Mouse (Mus musculus) granulocyte monocyte progenitor cell, adult 5-6 weeks (primary cell): ENCODE results near the gene Rufy1. TPM values are rescaled to one million over a fixed set of nuclear protein-coding genes. Genes with fewer than 3 reads are reported as not detected.
"Not testable (repeated sequence)": the region's sequence is repeated elsewhere in the genome, so short reads cannot be mapped to it uniquely, and the experiment has no call there.

Experiments used
- ATAC-seq: replicated peaks from 2 replicates; pipeline ENCODE4 v1.8.0; 2016; ENCODE audit warnings: mild to moderate bottlenecking, moderate TSS enrichment, inconsistent platforms; ENCODE audit not compliant: poor library complexity, severe bottlenecking
- total RNA-seq, 2 experiments: library from RNA; stranded (forward) in 1 of 2; stranded (reverse) in 1 of 2; fragments of 200-712, 200-1000 nt in 1 of 2; fragments of >200 nt in 1 of 2; fragmentation: Nextera tagmentation in 1 of 2; gene quantifications; 2 replicates each; pipeline ENCODE4 v1.2.3; 2014 to 2017

Rufy1 gene
- total RNA-seq (2014; fragmentation: Nextera tagmentation) (42.1 and 52.7 TPM in 2 replicates), total RNA-seq (2017) (34.6 and 48.3 TPM in 2 replicates)

GRCm38 (mm10) chr11:50430277-50431133 is at the start of gene Rufy1:
Rufy1 (minus strand) TSS chr11:50431125.
- ATAC-seq: peak; percentile 59

- peak; percentile 62 for ATAC-seq
Measured at GRCm38 (mm10) chr11:50478072-50478471, 47.1 kb upstream of the Rufy1 start.

- no peak; the same call in 1 of the 2 replicates for ATAC-seq
Measured at GRCm38 (mm10) chr11:50477486-50478070, 46.7 kb upstream of the Rufy1 start.

GRCm38 (mm10) chr11:50476971-50477370 is 46.0 kb upstream of the Rufy1 start:
- no peak for ATAC-seq

GRCm38 (mm10) chr11:50473933-50474332 is 43.0 kb upstream of the Rufy1 start:
- ATAC-seq: peak; percentile 62

GRCm38 (mm10) chr11:50472161-50472939 is 41.4 kb upstream of the Rufy1 start:
- no peak for ATAC-seq

GRCm38 (mm10) chr11:50461481-50461880 is 30.6 kb upstream of the Rufy1 start:
- ATAC-seq: no peak

- ATAC-seq: no peak
Measured at GRCm38 (mm10) chr11:50459250-50459649, 28.3 kb upstream of the Rufy1 start.

GRCm38 (mm10) chr11:50457111-50457911 is 26.4 kb upstream of the Rufy1 start:
- ATAC-seq: no peak

- no peak for ATAC-seq
Measured at GRCm38 (mm10) chr11:50456455-50456854, 25.5 kb upstream of the Rufy1 start.

- ATAC-seq: no peak
Measured at GRCm38 (mm10) chr11:50454934-50455333, 24.0 kb upstream of the Rufy1 start.

GRCm38 (mm10) chr11:50450236-50450635 is 19.3 kb upstream of the Rufy1 start:
- ATAC-seq: no peak

- not testable (repeated sequence) for ATAC-seq
Measured at GRCm38 (mm10) chr11:50448163-50448562, 17.2 kb upstream of the Rufy1 start.

- peak; percentile 50; the same call in 1 of the 2 replicates for ATAC-seq
Measured at GRCm38 (mm10) chr11:50443259-50444065, 12.5 kb upstream of the Rufy1 start.

GRCm38 (mm10) chr11:50441637-50442036 is 10.7 kb upstream of the Rufy1 start:
- ATAC-seq: no peak

- no peak for ATAC-seq
Measured at GRCm38 (mm10) chr11:50440691-50441090, 9.8 kb upstream of the Rufy1 start.

- ATAC-seq: peak; percentile 42; the same call in 1 of the 2 replicates
Measured at GRCm38 (mm10) chr11:50439857-50440256, 8.9 kb upstream of the Rufy1 start.

GRCm38 (mm10) chr11:50432896-50433295 is 2.0 kb upstream of the Rufy1 start:
- ATAC-seq: peak; percentile 8; the same call in 1 of the 2 replicates

GRCm38 (mm10) chr11:50432069-50432440 is 1.1 kb upstream of the Rufy1 start:
- no peak for ATAC-seq
